Mouse (Mus musculus) fibroblast of lung, adult 2 months (primary cell): Measurements from ENCODE around the gene Ndufa3.
"Not testable (repeated sequence)": the region's sequence is repeated elsewhere in the genome, so short reads cannot be mapped to it uniquely, and the experiment has no call there.

Experiments
- DNase-seq: peaks from one replicate; pipeline ENCODE4 v3.0.0-alpha.2; 2011; ENCODE audit warnings: low read depth

Gene Ndufa3

GRCm38 (mm10) chr7:3617242-3617995 lies at the start of gene Ndufa3:
Gene Ndufa3, plus strand, starts transcription at chr7:3617373.
- peak; percentile 78 for DNase-seq

GRCm38 (mm10) chr7:3569725-3570124 lies 47.4 kb upstream of the Ndufa3 start:
- DNase-seq = no peak

DNA sequence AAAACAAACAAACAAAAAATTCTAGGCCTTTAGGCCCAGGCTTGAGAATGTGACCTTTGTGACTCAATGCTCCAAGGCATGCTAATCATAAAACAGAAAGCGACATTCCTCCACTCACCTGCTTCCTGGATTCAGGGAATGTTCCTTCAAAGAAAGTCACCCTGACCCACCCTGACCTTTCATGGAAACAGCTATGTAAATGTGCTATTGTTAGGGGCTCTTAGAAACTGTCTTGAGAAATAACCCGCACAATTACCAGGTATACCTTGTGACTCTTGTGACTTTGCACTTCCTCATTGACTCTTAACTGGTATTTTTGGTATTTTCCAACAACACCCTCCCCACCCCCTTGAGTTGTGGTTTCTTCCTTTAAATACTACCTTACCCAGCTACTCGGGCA lies 46.6 kb upstream of the Ndufa3 start:
- not testable (repeated sequence) for DNase-seq

GRCm38 (mm10) chr7:3571847-3572246 lies 45.3 kb upstream of the Ndufa3 start:
- DNase-seq = no peak

- DNase-seq = peak; percentile 11
These were observed 43.0 kb upstream of the Ndufa3 start for GRCm38 (mm10) chr7:3574216-3574615.

- DNase-seq = no peak
These were observed 40.6 kb upstream of the Ndufa3 start for GRCm38 (mm10) chr7:3576354-3577124.

- no peak for DNase-seq
These were observed 39.0 kb upstream of the Ndufa3 start for GRCm38 (mm10) chr7:3578196-3578595.

DNA sequence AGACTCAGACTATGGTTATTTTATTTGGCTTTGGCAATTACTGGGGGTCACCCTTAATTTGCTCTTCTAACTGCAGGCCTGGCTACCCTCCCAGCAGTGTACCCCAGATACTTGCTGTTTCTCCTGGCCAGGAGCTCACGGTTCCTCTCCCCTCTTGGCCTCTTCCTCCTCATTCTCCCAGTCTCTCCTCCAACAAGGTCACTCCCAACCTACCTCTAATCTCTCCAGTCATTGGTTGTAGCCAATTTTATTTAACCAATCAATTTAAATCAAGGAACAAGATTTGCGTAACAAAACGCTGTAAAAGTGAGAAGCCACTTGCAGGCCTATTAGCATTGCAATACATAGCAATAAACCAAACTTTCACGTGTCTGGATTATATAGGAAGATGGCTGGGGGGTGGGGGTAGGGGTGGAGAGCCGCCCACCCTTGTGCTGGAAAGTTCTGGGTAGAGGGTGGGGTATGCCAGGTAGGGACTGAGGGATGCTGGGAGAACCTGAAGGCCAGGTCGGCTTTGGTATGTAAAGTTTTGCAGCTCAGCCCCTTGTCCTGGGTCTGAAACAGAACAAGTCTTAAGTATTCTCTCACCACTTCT lies 38.1 kb upstream of the Ndufa3 start:
- DNase-seq = no peak

GRCm38 (mm10) chr7:3580029-3580428 lies 37.1 kb upstream of the Ndufa3 start:
- no peak for DNase-seq

- DNase-seq = no peak
These were observed 31.4 kb upstream of the Ndufa3 start for GRCm38 (mm10) chr7:3585763-3586162.

GRCm38 (mm10) chr7:3586255-3586654 lies 30.9 kb upstream of the Ndufa3 start:
- DNase-seq = no peak

DNA sequence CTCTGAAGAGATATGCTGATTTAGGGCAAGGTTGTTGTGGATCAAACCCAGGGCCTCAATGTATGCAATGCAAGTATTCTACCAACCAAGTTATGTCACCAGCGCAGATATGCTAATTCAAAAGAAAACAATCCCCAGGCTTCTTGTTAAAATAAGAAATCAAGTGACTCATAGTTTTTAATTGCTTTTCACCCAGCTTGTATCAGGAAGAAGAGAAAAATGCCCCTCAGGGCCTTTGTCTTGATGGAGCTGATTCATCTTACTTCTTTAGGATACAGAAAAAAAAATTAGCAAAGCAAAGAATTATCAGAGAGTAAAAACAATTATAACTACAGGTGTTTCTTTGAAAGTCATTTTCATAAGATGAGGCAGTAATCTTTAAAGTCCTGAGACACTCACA lies 29.9 kb upstream of the Ndufa3 start:
- DNase-seq = no peak

DNA sequence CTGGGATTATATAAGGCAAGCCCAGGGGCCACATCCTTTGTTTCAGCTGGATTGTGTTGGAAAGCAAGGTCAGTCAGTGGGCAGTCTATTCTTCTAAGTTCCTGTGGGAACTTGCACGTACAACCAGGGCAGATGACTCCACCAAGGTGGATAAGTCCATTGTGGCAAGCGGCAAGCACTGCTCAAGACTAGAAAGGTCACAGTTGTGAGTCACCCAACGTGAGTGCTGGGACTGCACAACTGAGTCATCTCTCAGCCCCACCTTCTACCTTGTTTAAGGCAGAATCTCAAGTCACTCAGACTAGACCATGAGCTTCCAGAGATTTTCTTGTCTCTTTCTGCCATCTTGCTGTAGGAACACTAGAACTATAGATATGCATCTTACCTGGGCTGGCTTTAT lies 26.6 kb upstream of the Ndufa3 start:
- no peak for DNase-seq

DNA sequence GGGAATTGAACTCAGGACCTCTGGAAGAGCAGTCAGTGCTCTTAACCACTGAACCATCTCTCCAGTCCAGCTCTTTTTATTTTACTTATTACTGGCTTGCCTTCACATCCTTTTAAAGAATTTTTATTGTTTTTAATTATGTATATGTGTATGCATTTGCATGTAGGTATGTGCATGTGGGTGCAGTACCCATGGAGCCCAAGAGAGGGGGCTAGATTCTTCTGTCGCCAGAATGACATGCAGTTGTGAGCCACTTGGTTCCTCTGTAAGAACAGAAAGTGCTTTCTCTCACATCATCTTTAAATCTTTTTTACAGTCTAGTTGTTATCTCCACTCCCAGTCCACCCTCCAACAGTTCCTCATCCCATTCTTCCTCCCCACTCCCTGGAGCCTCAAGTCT lies 25.6 kb upstream of the Ndufa3 start:
- no peak for DNase-seq

GRCm38 (mm10) chr7:3593855-3594254 lies 23.3 kb upstream of the Ndufa3 start:
- DNase-seq = no peak

DNA sequence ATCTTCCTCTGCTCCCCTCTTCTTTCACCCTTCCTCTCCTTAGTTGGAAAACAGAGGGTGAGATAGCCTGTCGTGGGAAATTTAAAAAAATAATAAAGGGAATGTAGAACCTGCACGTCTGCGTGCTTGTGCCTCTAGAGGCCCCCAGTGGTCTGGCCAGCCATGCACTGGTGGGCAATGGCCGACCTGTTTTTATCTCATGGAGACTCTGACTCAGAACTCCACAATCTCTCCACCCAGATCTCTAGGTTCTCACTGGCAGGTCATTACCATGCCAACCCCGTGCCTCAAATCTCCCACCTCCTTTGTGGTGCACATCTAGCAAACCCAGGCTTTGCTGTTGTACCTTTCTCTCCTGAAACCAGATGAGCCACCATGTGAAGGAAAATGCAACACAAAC lies 22.5 kb upstream of the Ndufa3 start:
- no peak for DNase-seq

GRCm38 (mm10) chr7:3595146-3595545 lies 22.0 kb upstream of the Ndufa3 start:
- DNase-seq = no peak

GRCm38 (mm10) chr7:3597755-3598154 lies 19.4 kb upstream of the Ndufa3 start:
- not testable (repeated sequence) for DNase-seq

DNA sequence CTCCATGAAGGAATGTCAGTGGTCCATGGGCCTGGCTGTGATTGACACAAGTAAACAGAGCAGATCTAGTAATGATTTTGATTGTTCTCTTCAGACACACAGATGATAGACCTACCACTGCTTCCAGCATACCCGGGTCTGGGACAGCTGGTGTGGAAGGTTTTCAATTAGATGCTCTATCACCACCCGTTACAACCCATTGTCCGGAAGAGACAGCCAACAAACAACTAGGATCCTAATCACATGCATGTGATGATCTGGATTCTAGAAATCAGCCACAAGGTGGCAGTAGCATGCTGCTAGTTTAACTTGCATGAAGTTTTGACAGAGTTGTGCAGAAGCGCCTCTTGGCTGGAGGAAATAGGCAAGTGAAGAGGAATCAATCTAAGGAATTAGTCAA lies 16.1 kb upstream of the Ndufa3 start:
- peak; percentile 44 for DNase-seq

GRCm38 (mm10) chr7:3606798-3607197 lies 10.4 kb upstream of the Ndufa3 start:
- no peak for DNase-seq

DNA sequence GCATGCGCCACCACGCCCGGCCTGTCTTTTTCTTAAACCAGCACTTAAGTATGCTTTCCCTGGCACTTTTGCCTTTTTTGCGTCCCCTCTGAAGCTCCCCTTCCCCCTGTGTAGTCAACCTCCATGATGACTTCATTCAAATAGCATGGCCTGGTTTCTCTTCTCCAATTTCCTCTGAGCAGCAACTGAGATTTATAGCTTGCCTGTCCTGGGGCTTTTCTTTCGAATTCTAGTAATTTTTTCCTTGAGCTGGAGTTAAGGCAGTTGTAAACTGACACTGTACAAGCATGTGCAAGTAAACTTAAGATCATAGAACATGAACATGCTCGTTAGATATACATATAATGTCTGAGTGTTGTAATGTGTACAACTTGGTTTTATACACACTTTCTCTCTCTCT lies 9.8 kb upstream of the Ndufa3 start:
- no peak for DNase-seq

GRCm38 (mm10) chr7:3608668-3609067 lies 8.5 kb upstream of the Ndufa3 start:
- DNase-seq = no peak

- DNase-seq = no peak
These were observed 8.1 kb upstream of the Ndufa3 start for GRCm38 (mm10) chr7:3609082-3609481.
